Mouse (Mus musculus) c-Kit-negative CD71-positive TER-119-positive erythroid progenitor cells, embryonic 14.5 days (primary cell): ENCODE results near the gene Ubxn10.

ENCODE experiments used
- DNase-seq: peaks from one replicate; pipeline ENCODE4 v3.0.0-alpha.2; 2013; ENCODE audit warnings: low read depth, low spot score

Ubxn10 gene

DNA sequence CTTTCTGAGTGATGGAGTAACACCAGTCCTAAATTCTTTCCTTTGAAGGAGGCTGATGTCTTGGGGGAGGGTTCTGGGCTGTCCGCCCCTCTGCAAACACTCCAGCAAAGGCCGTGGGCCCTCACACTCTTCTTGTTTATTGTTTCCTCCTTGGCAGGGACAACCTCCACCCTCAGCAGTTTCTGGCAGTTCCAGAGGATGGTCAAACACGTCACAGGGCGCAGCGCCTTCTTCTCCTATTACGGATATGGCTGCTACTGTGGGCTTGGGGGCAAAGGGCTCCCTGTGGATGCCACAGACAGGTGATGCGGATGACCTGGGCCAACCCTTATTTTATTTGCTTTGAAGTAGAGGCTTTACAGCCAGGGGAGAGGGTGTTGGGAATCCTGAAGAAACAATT lies 2.9 kb downstream of the Ubxn10 start:
- DNase-seq = no peak

DNA sequence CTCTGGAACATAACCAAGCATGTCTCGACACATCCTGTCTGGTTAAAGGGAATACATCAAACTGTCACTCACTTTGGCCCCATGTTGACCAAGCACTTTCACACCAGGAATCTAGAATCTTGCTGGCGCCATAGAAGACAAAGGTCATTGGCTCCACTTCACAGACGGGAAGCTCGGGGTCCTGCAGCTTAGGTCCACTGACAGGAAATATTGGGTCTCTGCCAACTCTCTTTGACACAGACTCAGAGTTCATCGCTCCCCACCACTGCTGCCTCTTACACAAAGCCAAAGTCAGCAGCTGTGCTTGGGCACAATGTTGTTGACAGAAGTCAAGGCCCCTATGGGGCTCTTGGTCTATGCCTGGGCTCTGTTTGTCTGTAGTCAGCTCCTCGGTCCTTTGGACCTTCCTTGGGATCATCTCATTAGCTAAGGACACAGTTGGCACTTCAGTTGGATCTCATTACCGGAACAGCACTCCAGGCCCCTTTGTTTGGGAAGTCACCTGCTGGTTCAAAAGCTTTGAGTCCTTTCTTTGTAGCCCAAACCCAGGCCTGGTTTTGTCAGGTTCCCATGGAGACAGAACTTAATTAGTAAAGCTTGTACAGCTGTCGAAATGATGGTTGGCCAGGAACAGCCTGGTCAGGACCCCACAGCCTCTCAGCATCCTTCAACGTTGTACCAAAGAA lies 7.8 kb downstream of the Ubxn10 start:
- no peak for DNase-seq

DNA sequence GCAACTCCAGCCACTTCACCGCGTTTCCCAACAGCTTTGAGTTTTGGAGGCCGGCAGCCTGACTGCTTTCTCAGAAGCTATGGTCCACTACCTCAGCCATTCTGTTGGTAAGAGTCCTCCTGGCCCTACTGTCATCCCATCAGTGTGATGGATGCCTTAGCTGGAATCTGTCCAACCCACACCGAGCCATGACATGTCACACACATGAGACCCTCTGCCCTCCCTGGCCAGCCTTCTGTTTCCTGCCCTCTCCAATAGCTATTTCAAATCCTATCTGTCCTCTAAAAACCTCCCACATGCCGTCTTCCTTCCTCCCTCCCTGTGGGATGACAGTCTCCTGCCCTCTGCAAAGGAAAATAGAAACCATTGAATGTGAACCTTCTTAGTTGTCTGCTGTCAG lies 11.2 kb downstream of the Ubxn10 start:
- DNase-seq = no peak

DNA sequence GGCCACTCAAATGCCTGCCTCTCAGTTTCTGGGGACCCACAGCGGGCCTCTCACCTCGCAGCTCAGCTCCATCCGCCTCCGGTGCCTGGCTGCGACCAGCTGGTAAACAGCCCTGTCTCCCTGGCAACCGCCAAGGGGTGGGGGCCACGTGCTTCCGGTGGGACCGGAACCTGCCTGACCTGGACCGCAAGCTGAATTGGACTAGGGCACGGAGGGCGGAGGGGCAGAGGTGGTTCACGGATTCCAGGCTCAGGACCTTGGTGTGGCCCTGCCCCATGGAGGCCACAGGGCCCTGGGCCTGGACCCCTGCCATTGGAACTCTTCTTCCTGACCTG lies 11.9 kb downstream of the Ubxn10 start:
- DNase-seq = no peak

DNA sequence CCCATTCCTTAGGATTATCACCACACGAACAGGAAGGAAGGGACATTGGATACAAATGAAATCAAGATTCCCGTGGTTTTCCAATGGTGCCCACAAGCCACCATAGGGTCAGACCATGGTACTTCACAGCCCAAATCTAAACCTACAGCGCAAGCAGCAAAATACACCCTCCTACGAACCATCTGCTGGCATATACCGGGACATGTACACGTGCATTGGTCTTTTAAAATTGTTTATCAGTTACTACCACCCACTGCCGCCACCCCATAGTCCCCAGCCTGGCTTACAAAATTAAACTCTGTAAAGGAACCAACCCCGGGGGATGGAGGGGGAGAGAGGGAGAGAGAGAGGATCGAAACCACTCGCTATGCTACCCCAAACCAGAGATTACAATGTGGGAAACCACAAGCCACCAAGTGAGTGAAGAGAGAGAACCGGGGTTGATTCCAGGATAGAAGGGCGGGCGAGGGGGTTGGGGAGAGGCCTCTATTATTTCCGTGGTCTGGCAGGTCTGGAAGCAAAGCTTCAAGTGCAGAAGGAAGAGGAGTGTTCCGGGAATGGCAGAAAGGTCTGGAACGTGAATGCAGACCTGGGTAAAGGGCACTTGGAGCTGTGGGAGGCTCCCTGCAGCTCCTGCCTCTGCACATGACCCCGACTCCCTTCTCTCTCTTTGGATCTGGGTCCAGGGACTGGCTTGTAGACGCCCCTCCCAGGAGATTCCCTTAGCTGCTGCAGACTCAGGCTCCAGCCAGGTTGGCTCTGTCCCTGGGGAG lies 12.4 kb downstream of the Ubxn10 start, which contains the start of gene Pla2g2c:
Gene Pla2g2c (plus strand): TSS at position 439 of the 773 bp plus-strand sequence.
- DNase-seq = no peak

DNA sequence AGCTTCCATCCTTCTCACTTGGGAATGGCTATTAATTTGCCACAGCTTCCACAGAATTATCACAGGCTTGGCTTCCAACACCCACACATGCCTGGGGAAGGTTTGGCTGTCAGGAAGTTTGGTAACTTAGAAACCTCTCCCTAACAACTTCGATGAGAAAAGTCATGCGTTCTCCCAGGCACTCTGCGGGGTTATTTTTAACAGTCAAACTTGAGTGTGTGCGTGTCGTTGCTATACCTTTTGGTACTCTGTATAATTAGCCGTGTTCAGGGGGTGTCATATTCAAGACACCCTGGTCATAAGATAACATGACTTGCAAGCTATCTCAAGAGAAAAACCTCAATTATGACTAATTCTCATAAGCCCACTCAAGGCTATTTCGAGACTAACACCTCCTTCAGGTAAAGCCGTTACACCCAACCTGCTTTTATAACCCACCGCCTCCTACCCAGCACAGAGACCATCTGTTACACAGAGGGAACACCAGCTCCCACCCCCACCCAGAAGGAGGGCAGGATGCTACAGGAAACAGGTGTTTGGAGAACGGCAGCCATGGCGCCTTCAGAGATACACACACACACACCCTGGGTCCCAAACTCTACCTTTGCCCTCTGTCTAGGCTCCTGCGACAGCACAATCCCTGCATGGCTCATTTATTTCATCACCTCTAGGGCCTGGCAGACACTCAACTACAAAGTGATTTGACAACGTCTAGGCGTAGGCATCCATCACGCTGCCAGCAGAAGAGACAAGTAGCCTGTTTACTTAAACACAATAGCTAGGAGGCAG lies 13.3 kb downstream of the Ubxn10 start:
- DNase-seq = no peak

DNA sequence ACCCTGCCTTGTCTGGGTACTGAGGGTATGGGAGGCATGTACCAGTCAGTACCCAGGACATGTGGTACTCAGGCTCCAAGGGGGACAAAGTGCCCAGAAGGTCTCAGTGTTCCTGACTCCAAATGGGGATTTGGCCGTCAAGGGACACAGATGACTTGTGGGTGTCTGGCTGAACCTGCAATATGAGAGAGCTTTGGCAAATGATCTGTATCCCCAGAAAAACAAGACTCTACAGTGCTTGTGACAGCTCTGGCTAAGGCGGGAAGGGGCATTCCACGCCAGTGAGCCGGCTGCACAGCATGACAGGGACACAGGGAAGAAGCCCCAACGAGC lies 17.7 kb downstream of the Ubxn10 start:
- DNase-seq = no peak

DNA sequence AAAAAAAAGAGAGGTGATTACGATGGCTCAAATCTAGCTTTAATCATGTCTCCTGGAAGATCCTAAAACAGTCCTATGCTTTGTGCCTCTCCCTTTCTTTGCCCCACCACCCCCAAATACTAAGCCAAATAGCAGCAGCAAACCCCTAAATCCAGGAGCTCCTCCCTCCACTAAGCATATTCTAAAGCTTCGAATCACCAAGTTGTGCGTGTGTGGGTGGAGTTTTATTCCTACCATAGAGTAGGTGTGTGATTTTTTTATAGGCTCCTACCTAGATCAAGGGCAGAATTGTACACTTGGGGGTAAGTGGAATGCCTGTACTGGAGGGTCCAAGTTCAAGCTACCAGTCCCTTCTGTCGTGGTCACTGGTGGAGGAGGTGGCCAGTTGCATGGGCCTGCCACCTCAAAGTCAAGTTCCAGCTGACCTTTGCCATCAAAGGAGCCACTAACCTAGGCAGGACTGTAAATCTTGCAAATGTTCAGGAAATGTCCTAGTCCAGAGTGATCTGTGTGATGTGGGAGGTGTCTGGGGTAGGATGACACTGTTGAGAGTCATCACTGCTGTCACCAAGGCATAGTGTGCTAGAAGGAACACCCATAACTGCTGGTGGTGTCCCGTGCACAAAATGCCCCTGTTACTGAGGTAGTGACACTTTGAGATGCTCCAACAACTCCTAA lies 18.2 kb downstream of the Ubxn10 start:
- DNase-seq = no peak

DNA sequence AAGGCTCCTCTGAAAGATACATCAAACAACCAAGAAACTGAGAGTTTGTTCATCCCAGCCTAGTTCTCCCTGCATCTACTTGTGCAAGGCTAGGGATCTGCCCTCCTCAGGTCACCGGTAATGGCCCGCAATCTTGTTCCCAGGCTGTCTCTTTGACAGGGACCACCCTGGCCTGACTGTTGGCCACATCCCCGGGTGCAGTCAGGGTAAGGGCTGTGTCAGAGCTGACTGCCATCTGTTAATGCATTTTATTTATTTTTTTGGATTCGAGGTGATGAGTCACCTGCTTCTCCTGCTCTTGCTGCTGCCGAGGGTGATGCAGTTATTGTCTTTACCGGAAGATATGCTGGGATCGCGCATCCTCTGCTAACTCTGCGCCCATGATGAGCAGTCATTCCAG lies 20.3 kb downstream of the Ubxn10 start:
- DNase-seq = no peak

DNA sequence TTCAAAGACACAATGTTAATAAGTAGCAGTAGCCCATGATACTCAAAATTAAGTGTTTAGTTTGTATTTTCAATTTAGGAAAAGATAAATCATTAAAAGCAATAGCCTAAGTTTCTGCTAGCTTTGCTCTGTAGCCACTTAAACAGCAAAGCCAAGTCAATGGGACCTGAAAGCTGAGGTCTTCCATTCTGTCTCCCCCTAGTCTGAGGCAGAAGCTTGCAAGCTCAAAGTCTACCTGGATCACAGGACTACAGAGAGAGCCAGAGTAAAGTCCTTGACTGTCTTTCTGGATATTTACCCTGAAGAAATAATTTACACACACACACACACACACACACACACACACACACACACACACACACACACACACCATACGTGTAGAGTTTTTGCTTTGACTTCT lies 22.8 kb downstream of the Ubxn10 start:
- DNase-seq = no peak

DNA sequence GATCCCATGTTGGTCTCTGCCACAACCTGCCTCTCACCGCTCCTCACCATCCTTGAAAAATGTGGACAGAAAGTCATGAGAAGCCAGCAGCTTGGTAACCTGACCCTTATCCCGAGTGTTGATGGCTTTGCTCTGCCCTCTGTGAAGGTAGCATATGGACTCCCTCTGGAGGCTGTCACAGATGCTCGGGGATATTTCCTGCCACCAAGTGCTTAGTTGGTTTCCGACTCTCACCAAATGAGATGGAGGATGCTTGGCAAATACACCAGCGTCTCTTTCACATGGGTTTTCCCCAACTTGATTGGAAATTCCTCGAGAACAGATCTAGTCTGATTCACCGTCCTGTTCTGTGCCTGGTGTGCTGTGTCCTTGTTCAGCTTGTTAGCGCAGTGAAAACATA lies 24.3 kb downstream of the Ubxn10 start:
- no peak for DNase-seq

DNA sequence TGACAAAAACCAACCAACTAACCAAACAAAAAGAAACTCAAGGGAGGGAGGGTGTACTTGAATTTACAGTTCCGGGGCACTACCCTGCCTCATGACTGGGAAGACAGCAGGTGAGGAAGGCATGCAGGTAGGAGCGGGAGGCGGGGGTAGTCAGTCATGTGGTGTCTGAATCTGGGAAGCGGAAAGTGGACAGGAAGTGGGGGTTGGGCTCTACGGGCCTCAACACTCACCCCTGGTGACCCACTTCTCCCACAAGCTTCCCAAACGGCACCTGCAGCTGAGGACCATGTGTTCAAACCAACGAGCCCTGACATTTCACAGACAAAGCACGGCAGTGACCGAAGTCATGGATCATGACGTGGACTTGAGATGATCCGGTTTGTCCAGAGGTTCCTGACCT lies 24.9 kb downstream of the Ubxn10 start:
- DNase-seq = no peak

DNA sequence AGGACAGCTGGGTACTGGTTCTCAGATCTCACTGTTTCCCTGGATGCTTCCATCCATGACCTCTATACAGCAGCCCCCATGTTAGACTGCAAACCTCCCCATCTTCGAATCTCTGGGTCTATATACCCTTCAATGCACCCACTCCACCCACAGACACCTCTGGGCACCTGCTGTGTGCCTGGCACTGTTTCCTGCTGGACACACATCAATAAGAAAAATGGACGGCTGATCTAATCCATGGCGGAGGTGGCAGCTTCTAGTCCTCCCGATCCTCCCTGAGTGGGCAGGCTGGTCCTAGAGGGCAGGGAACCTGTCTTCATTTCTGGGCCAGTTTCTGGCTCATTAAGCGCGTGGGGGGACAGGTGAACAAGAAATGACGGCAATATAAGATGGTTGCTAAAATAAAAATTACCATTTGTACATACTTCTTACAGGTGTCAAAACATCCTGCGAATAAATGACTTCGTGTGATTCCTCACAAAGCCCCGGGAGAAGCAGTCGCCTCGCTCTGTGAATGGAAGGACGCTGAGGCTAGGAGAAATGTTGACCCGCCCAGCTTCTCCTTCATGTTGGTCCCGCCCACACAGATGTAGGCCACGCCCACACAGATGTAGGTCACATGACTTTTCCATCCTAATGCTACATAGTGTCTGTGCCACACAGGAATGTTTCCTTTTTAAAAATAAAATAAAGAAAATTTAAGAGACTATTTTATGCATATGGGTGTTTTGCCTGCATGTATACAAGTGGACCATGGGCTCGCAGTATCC lies 25.7 kb downstream of the Ubxn10 start:
- no peak for DNase-seq

DNA sequence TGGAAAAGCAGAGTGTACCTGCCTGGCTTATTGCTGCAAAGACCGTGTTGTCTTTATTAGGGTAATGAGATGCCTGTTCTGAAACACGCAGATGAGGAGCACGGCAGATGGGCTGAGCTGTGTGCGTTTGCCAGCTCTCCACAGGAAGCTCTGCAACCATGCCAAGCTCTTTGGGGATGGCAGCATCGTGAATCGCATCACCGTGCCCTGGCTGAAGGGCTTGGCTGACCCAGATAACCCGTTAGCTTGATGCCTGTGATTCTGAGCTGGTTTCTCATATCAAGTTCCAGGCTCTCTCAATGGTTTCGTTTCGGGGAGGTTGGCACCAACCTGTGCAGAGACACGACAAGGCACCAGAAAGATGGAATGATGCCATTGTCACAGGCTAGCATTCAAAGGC lies 26.3 kb downstream of the Ubxn10 start:
- no peak for DNase-seq

DNA sequence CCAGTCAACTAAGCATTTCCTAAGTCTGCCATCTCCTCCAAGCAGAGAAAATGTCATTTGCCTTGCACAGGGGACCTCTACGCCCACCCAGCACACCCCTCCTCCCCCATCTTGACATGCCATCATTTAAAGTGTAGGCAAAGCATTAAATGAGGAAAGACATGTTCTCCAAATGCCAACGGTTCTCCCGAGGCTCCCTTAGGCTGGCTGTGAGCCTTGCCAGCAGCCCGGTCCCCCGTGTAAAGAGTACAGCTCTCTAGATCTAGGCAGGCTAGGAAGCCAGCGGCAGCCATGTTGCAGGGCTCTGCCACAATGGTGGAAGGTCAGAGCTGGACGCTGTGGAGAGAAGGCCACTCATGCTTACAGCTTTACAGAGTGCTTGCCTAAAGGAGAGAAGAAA lies 27.0 kb downstream of the Ubxn10 start:
- no peak for DNase-seq

DNA sequence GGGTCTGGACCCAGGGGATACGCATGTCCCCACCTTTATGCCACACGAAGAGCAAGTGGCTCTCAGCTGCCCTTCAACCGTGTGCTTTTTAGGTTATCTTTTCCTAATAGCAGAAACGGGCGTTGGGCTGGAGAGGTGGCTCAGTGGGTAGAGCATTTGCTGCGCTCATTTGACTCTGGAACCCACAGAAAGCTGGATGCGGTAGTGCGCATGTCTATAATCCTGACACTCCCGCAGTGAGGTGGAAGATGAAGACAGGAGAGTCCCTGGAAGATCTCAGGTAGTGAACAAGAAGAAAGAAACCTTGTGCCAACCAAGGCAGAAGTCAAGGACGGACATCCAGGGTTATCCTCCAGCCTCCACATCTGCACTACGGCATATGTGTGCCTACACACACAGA lies 27.7 kb downstream of the Ubxn10 start:
- DNase-seq = no peak

DNA sequence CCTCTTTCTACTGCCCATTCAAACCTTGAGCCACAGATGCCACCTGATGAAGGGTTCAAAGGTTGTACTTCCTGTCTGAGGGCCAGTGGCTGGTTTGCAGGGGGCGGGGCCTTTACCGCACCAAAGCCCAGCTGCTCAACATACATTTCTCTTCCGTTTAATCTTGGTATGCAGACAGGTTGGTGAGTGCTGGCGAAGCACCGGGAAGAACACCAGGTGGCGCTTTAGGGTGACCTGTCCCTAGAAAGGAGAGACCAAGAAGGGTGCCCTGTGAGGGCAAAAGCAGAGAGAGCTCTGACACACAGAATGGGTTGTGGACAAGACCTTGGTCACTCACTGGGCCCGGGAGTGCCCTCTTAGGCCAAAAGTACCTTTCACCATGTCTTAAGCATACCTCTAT lies 28.3 kb downstream of the Ubxn10 start:
- DNase-seq = no peak

DNA sequence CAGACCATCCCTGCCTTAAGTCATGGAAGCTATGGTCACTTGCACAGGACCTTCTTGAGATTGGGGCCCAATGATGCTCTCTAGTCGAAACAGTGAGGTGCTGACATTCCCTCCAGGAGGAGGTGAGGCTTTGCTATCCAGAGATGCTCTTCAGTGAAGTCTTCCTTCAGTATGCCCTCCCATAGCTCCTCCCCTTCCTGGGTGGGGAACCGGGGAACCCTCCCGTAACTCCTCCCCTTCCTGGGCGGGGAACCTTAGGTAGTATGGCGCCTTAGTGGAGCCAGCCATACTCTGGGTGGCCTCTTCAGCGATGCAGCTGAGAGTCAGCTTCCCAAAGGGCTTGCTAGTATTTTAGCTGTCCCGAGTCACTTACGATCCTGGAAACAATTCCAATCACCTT lies 30.3 kb downstream of the Ubxn10 start:
- no peak for DNase-seq

DNA sequence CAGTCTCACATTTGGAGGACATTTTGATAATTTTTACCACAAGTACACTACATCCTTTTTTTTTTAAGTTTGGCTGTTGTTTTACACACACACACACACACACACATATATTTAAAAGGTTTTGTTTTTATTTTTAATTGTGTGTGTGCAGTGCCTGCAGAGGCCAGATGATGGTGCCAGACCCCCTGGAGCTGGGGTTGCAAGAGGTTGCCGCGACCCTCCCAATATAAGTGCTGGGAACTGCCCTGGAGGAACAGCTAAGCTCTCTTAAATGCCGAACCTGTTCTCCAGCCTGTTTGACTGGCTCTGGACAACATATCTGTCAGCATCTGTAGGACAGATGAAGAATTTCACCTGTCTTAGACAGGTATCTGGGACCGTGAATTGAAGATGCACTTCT lies 32.8 kb downstream of the Ubxn10 start:
- no peak for DNase-seq

DNA sequence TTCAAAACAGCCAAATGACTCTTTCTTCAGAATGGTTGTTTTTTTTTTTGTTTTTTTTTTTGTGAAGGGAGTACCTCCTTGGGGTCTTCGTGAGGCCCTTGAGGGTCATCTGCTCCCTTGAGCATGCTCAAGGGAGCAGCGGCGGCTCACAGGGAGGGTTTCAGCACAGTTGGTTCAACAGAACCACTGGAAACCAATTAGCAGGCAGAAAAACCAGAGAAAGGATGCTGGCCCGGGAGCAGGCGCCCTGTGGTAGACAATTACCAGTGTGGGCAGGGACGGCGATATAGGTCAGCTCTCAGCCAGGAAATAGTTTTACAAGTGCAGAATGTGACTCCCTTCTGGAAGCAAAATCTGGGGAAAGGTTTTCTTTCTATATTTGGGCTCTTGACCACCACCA lies 33.4 kb downstream of the Ubxn10 start:
- DNase-seq = no peak

DNA sequence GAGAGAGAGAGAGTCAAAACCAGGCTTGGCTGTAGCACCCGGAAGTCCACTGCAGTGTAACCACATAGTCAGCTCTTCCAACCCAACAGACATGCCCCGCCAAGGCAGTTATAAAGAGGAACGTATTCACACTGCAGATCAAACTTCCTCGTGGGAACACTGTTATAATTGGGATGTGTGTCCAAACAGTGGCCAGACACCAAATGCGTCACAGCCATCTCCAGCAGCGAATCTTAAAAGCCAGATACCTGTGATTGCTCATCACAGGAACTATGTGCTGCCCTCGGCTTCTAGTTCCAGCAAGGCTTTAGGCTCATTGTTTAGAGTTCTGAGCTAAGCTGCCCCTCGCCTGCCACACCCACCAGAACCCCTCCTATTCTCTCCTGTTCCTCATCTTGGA lies 34.4 kb downstream of the Ubxn10 start:
- DNase-seq = no peak

DNA sequence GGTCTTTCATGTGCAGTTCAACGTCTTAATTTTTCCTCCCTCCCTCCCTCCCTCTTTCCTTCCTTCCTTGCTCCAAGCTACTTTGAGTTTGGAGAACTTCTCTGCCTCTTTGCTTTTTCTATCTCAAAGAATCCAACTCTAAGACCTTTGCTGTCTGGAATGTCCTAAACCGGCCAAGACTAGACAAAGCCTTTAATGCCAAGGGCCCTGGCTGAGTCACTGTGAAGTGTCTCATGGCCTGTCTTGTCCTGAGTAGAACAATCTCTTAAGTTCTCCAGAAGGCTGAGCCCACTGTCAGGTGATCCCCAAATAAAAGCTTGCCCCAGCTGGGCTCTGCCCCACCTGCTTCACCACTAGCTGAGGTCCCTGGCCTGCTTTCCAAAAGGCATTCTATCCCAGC lies 34.9 kb downstream of the Ubxn10 start:
- DNase-seq = no peak
